Mouse (Mus musculus) spleen, adult 2 months (tissue): ENCODE data around the gene Nanos3.

Source experiments
- CTCF ChIP-seq: fragments of 200-500 bp; IDR thresholded peaks from 2 replicates; pipeline ENCODE4 v1.5.1; 2011; ENCODE audit warnings: mild to moderate bottlenecking, inconsistent platforms; ENCODE audit not compliant: insufficient read depth, insufficient read length, insufficient replicate concordance; ENCODE audit errors: extremely low read depth
- POLR2A ChIP-seq: fragments of 200-500 bp; IDR thresholded peaks from 2 replicates; pipeline ENCODE4 v1.6.1; 2011; ENCODE audit warnings: low read depth, low read length, inconsistent platforms

DNA sequence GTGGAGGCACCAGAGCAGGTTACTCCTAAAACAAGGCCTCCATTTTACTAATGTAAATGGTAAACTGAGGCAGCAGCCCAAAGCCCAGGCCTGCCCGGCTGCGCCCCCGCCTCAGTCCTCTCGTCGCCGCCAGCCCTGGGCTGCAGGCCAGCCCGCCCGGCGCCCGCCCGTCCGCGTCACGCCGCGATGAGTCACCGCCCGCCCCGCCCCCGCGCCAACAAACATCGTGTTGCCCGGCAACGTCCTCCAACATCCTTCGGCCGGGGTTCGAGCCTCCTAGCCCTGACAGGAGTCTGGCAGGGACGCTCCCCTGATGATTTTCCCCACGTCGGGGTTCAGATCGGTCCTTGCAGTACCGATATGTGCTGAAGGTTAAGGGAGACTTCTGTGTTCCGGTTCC is 7.5 kb upstream of the Nanos3 start:
- no peak for TF ChIP-seq CTCF
- TF ChIP-seq POLR2A, result no peak
